Mouse (Mus musculus): ENCODE results near the gene Kremen1. TPM values are rescaled to one million over a fixed set of nuclear protein-coding genes. Genes with fewer than 3 reads are reported as not detected.

Kremen1 gene
- polyA plus RNA-seq, 1 experiment from 2014 or later, result 16.5 TPM

- peaks cover 67% of the 10 kb centered on the region for H3K36me3 ChIP-seq (replicated peaks)
- WGBS, result 93% methylated on average over 7 of the region's 7 CpGs
- no peak for DNase-seq (ENCODE audit: low spot score)
- no peaks in the 10 kb centered on the region for H3K27me3 ChIP-seq (replicated peaks; ENCODE audit: low read depth, poor library complexity, severe bottlenecking)
- H3K4me1 ChIP-seq, result no peaks in the 10 kb centered on the region
- H3K4me3 ChIP-seq, result no peak overlapping the region
- no peaks in the 10 kb centered on the region for H3K9me3 ChIP-seq
- H3K27ac ChIP-seq (replicated peaks), result no peak overlapping the region
These were observed 19.6 kb upstream of the Kremen1 start for GRCm38 (mm10) chr11:5280932-5281331.

- Histone ChIP-seq H3K27ac (replicated peaks) (no peak overlapping the region), H3K9me3 (no peaks in the 10 kb centered on the region), H3K36me3 (replicated peaks) (peaks cover 45% of the 10 kb centered on the region), H3K4me1 (peaks cover 3% of the 10 kb centered on the region; the same call in 1 of the 2 replicates), H3K4me3 (no peak overlapping the region), H3K27me3 (replicated peaks; ENCODE audit: low read depth, poor library complexity, severe bottlenecking) (no peaks in the 10 kb centered on the region)
- no peak for DNase-seq (ENCODE audit: low spot score)
- WGBS, result 84% methylated on average over 2 of the region's 2 CpGs
These were observed 17.1 kb upstream of the Kremen1 start for GRCm38 (mm10) chr11:5278463-5278862.

GRCm38 (mm10) chr11:5277307-5277971 is 16.1 kb upstream of the Kremen1 start:
- Histone ChIP-seq H3K4me1 (peaks cover 5% of the 10 kb centered on the region; the same call in 1 of the 2 replicates), H3K4me3 (no peak overlapping the region), H3K9me3 (no peaks in the 10 kb centered on the region), H3K27ac (replicated peaks) (no peak overlapping the region), H3K36me3 (replicated peaks) (peaks cover 35% of the 10 kb centered on the region), H3K27me3 (replicated peaks; ENCODE audit: low read depth, poor library complexity, severe bottlenecking) (no peaks in the 10 kb centered on the region)
- no peak for DNase-seq (ENCODE audit: low spot score)
- 68% methylated on average over 5 of the region's 5 CpGs for WGBS

- 80% methylated on average over 4 of the region's 4 CpGs for WGBS
- Histone ChIP-seq H3K4me3 (no peak overlapping the region), H3K27ac (replicated peaks) (no peak overlapping the region), H3K36me3 (replicated peaks) (peaks cover 13% of the 10 kb centered on the region), H3K9me3 (no peaks in the 10 kb centered on the region), H3K27me3 (replicated peaks; ENCODE audit: low read depth, poor library complexity, severe bottlenecking) (no peaks in the 10 kb centered on the region), H3K4me1 (peaks cover 20% of the 10 kb centered on the region)
- no peak for DNase-seq (ENCODE audit: low spot score)
These were observed 13.9 kb upstream of the Kremen1 start for GRCm38 (mm10) chr11:5275216-5275615.

GRCm38 (mm10) chr11:5272536-5273234 is 11.3 kb upstream of the Kremen1 start:
- DNase-seq (ENCODE audit: low spot score), result no peak
- H3K27ac ChIP-seq (replicated peaks), result no peak overlapping the region
- whole genome bisulfite sequencing, result 83% methylated on average over 9 of the region's 9 CpGs

GRCm38 (mm10) chr11:5272066-5272360 is 10.7 kb upstream of the Kremen1 start:
- Histone ChIP-seq H3K27ac (replicated peaks) (no peak overlapping the region), H3K36me3 (replicated peaks) (0 out of 2 replicates have a peak, but pooled peaks cover 4% of the 10 kb centered on the region), H3K9me3 (no peaks in the 10 kb centered on the region), H3K4me3 (no peak overlapping the region), H3K27me3 (replicated peaks; ENCODE audit: low read depth, poor library complexity, severe bottlenecking) (no peaks in the 10 kb centered on the region), H3K4me1 (peaks cover 20% of the 10 kb centered on the region)
- WGBS, result 76% methylated on average over 4 of the region's 4 CpGs
- no peak for DNase-seq (ENCODE audit: low spot score)

More at GRCm38 (mm10) chr11:5272536-5273234, 11.3 kb upstream of the Kremen1 start:
- Histone ChIP-seq H3K9me3 (no peaks in the 10 kb centered on the region), H3K4me1 (peaks cover 20% of the 10 kb centered on the region), H3K27me3 (replicated peaks; ENCODE audit: low read depth, poor library complexity, severe bottlenecking) (no peaks in the 10 kb centered on the region), H3K4me3 (no peak overlapping the region), H3K36me3 (replicated peaks) (0 out of 2 replicates have a peak, but pooled peaks cover 4% of the 10 kb centered on the region)

- DNase-seq (ENCODE audit: low spot score), result no peak
- WGBS, result 57% methylated on average over 9 of the region's 9 CpGs
- H3K36me3 ChIP-seq (replicated peaks), result 0 out of 2 replicates have a peak, but pooled peaks cover 4% of the 10 kb centered on the region
- no peaks in the 10 kb centered on the region for H3K27me3 ChIP-seq (replicated peaks; ENCODE audit: low read depth, poor library complexity, severe bottlenecking)
- H3K27ac ChIP-seq (replicated peaks), result 0 out of 2 replicates have a peak overlapping the region, but pooled peaks have one; percentile 27
- H3K9me3 ChIP-seq, result no peaks in the 10 kb centered on the region
- H3K4me3 ChIP-seq, result no peak overlapping the region
- H3K4me1 ChIP-seq, result peaks cover 20% of the 10 kb centered on the region
These were observed 10.1 kb upstream of the Kremen1 start for GRCm38 (mm10) chr11:5271274-5272065.

GRCm38 (mm10) chr11:5269846-5270461 is 8.6 kb upstream of the Kremen1 start:
- Histone ChIP-seq H3K27me3 (replicated peaks; ENCODE audit: low read depth, poor library complexity, severe bottlenecking) (no peaks in the 10 kb centered on the region), H3K36me3 (replicated peaks) (no peaks in the 10 kb centered on the region), H3K27ac (replicated peaks) (no peak overlapping the region), H3K4me1 (peaks cover 22% of the 10 kb centered on the region), H3K9me3 (no peaks in the 10 kb centered on the region), H3K4me3 (no peak overlapping the region)
- 89% methylated on average over 8 of the region's 8 CpGs for WGBS
- DNase-seq (ENCODE audit: low spot score), result no peak

- H3K27me3 ChIP-seq (replicated peaks; ENCODE audit: low read depth, poor library complexity, severe bottlenecking), result peaks cover 24% of the 10 kb centered on the region
- peaks cover 15% of the 10 kb centered on the region for H3K4me1 ChIP-seq
- no peaks in the 10 kb centered on the region for H3K9me3 ChIP-seq
- no peaks in the 10 kb centered on the region for H3K36me3 ChIP-seq (replicated peaks)
- 76% methylated on average over 8 of the region's 8 CpGs for WGBS
- no peak overlapping the region for H3K27ac ChIP-seq (replicated peaks)
- DNase-seq (ENCODE audit: low spot score), result no peak
- H3K4me3 ChIP-seq, result no peak overlapping the region
These were observed 4.4 kb upstream of the Kremen1 start for GRCm38 (mm10) chr11:5265764-5266163.

GRCm38 (mm10) chr11:5263078-5263730 is 1.8 kb upstream of the Kremen1 start:
- H3K4me3 ChIP-seq, result no peak overlapping the region
- no peaks in the 10 kb centered on the region for H3K36me3 ChIP-seq (replicated peaks)
- peak; percentile 32 for DNase-seq (ENCODE audit: low spot score)
- H3K27ac ChIP-seq (replicated peaks), result peak overlapping the region; percentile 26; the same call in 1 of the 2 replicates
- 47% methylated on average over 26 of the region's 26 CpGs for WGBS
- peaks cover 24% of the 10 kb centered on the region for H3K4me1 ChIP-seq
- H3K27me3 ChIP-seq (replicated peaks; ENCODE audit: low read depth, poor library complexity, severe bottlenecking), result peaks cover 29% of the 10 kb centered on the region
- H3K9me3 ChIP-seq, result no peaks in the 10 kb centered on the region

GRCm38 (mm10) chr11:5260942-5261459 is 357 bp downstream of the Kremen1 start:
- Histone ChIP-seq H3K36me3 (replicated peaks) (no peaks in the 10 kb centered on the region), H3K27me3 (replicated peaks; ENCODE audit: low read depth, poor library complexity, severe bottlenecking) (peaks cover 29% of the 10 kb centered on the region), H3K4me1 (peaks cover 36% of the 10 kb centered on the region), H3K9me3 (no peaks in the 10 kb centered on the region), H3K27ac (replicated peaks) (peak overlapping the region; percentile 92), H3K4me3 (peak overlapping the region; percentile 96)
- peak; percentile 72 for DNase-seq (ENCODE audit: low spot score)
- 2% methylated on average over 42 of the region's 42 CpGs for WGBS
